Mouse (Mus musculus) MEL (cell line): ENCODE measurements around the gene Prps2.

Experiments
- CTCF ChIP-seq, 3 experiments: IDR thresholded peaks in 2 of 3; conservative IDR thresholded peaks in 1 of 3; 2 replicates each; pipeline ENCODE4 v1.5.1; 2011 to 2012; ENCODE audit warnings: low read length in 3 of 3, low read depth in 2 of 3, mild to moderate bottlenecking in 2 of 3, improper control_type of control experiment in 1 of 3, inconsistent platforms in 1 of 3, mixed read lengths in 1 of 3, moderate library complexity in 1 of 3; ENCODE audit not compliant: control insufficient read depth in 1 of 3, insufficient read depth in 1 of 3, poor library complexity in 1 of 3, severe bottlenecking in 1 of 3
- JUND ChIP-seq: IDR thresholded peaks from 2 replicates; pipeline ENCODE4 v1.6.1; 2011; ENCODE audit warnings: low read depth, mild to moderate bottlenecking, improper control_type of control experiment, low read length
- MAX ChIP-seq: IDR thresholded peaks from 2 replicates; pipeline ENCODE4 v1.6.1; 2011; ENCODE audit warnings: low read length, improper control_type of control experiment
- MYB ChIP-seq: IDR thresholded peaks from 2 replicates; pipeline ENCODE4 v1.6.1; 2011; ENCODE audit warnings: mild to moderate bottlenecking, low read depth, low read length, improper control_type of control experiment
- POLR2A ChIP-seq, 2 experiments: IDR thresholded peaks; 2 replicates each; pipeline ENCODE4 v1.6.1; 2011 to 2012; ENCODE audit warnings: low read length in 2 of 2, mild to moderate bottlenecking in 2 of 2, control low read depth in 1 of 2, improper control_type of control experiment in 1 of 2, low read depth in 1 of 2, moderate library complexity in 1 of 2; ENCODE audit not compliant: control insufficient read depth in 1 of 2, insufficient read depth in 1 of 2, poor library complexity in 1 of 2
- POLR2AphosphoS2 ChIP-seq: IDR thresholded peaks from 2 replicates; pipeline ENCODE4 v1.6.1; 2011; ENCODE audit warnings: low read length, improper control_type of control experiment
- RCOR1 ChIP-seq: IDR thresholded peaks from 2 replicates; pipeline ENCODE4 v1.6.1; 2012; ENCODE audit warnings: low read depth, mild to moderate bottlenecking, inconsistent platforms, low read length, improper control_type of control experiment
- TAL1 ChIP-seq: IDR thresholded peaks from 2 replicates; pipeline ENCODE4 v1.6.1; 2012; ENCODE audit warnings: mild to moderate bottlenecking, inconsistent platforms, low read length, moderate library complexity, mixed read lengths
- TBP ChIP-seq: IDR thresholded peaks from 2 replicates; pipeline ENCODE4 v1.8.0; 2011; ENCODE audit warnings: low read depth, low read length, improper control_type of control experiment
- USF1 ChIP-seq: IDR thresholded peaks from 2 replicates; pipeline ENCODE4 v1.6.1; 2014; ENCODE audit warnings: low read depth, mild to moderate bottlenecking, inconsistent platforms, low read length, improper control_type of control experiment, moderate library complexity
- ZMIZ1 ChIP-seq: IDR thresholded peaks from 2 replicates; pipeline ENCODE4 v1.6.1; 2012; ENCODE audit warnings: low read depth, mild to moderate bottlenecking, inconsistent platforms, low read length, improper control_type of control experiment, moderate library complexity

- TF ChIP-seq MAX (no peak), ZMIZ1 (no peak), TBP (no peak), USF1 (no peak), POLR2AphosphoS2 (no peak), POLR2A (IDR thresholded peaks at IDR 0.05; ENCODE audit: control insufficient read depth in 1 of 2, insufficient read depth in 1 of 2, low read depth in 1 of 2, low read length in 2 of 2, poor library complexity in 1 of 2) (no peak), JUND (no peak), RCOR1 (no peak), MYB (no peak), CTCF (IDR thresholded peaks at IDR 0.05 in 2 of 3, conservative IDR thresholded peaks at IDR 0.05 in 1 of 3; ENCODE audit: control insufficient read depth in 1 of 3, insufficient read depth in 1 of 3, low read depth in 2 of 3, low read length in 3 of 3, poor library complexity in 1 of 3, severe bottlenecking in 1 of 3) (no peak), TAL1 (no peak)
These were observed 44.6 kb downstream of the Prps2 start for GRCm38 (mm10) chrX:167337990-167338389.
